Mouse (Mus musculus): ENCODE data around the gene Rbm25. TPM values are rescaled to one million over a fixed set of nuclear protein-coding genes. Genes with fewer than 3 reads are reported as not detected.
A peak's percentile ranks its signal among the peaks of the same experiment; 100 is the strongest.
"Not testable (repeated sequence)": the region's sequence is repeated elsewhere in the genome, so short reads cannot be mapped to it uniquely, and the experiment has no call there.

The Rbm25 gene
- 304 and 305 TPM in 2 replicates for polyA plus RNA-seq (2016; fragmentation: Nextera tagmentation; extraction: Ambion mirVana)

GRCm38 (mm10) chr12:83630936-83631335 is at the start of gene Rbm25:
TSS of gene Rbm25 (plus strand) at chr12:83631236.
- H3K36me3 ChIP-seq; H3K27me3 ChIP-seq; H3K9me3 ChIP-seq; H3K4me1 ChIP-seq; ATAC-seq (ENCODE audit: insufficient number of reproducible peaks, insufficient read depth, low FRiP score, low TSS enrichment): not testable (repeated sequence)
- peak within 1 kb of the TSS; percentile 93 for H3K27ac ChIP-seq
- WGBS = no CpG with 5 or more reads among the region's 5 CpGs
- H3K4me2 ChIP-seq (replicated peaks) = peak within 1 kb of the TSS; percentile 62
- peak within 1 kb of the TSS; percentile 98 for H3K9ac ChIP-seq
- peak within 1 kb of the TSS; percentile 92 for H3K4me3 ChIP-seq

GRCm38 (mm10) chr12:83582106-83582505 is 48.9 kb upstream of the Rbm25 start:
- no peak overlapping the region for H3K4me2 ChIP-seq (replicated peaks)
- no peak overlapping the region for H3K9ac ChIP-seq
- no peaks in the 10 kb centered on the region for H3K27me3 ChIP-seq
- H3K36me3 ChIP-seq = peaks cover 33% of the 10 kb centered on the region
- H3K27ac ChIP-seq = no peak overlapping the region
- H3K4me3 ChIP-seq = no peak overlapping the region
- H3K4me1 ChIP-seq = no peaks in the 10 kb centered on the region
- 59% methylated on average over 4 of the region's 4 CpGs for WGBS
- ATAC-seq (ENCODE audit: insufficient number of reproducible peaks, insufficient read depth, low FRiP score, low TSS enrichment) = no peak
- no peaks in the 10 kb centered on the region for H3K9me3 ChIP-seq

- Histone ChIP-seq H3K9ac (no peak overlapping the region), H3K36me3 (peaks cover 34% of the 10 kb centered on the region), H3K27ac (no peak overlapping the region), H3K27me3 (no peaks in the 10 kb centered on the region), H3K9me3 (no peaks in the 10 kb centered on the region), H3K4me1 (no peaks in the 10 kb centered on the region), H3K4me3 (no peak overlapping the region), H3K4me2 (replicated peaks) (no peak overlapping the region)
- no peak for ATAC-seq (ENCODE audit: insufficient number of reproducible peaks, insufficient read depth, low FRiP score, low TSS enrichment)
- 61% methylated on average over 4 of the region's 4 CpGs for WGBS
Measured at GRCm38 (mm10) chr12:83582747-83583146, 48.3 kb upstream of the Rbm25 start.

- Histone ChIP-seq H3K4me2 (replicated peaks) (no peak overlapping the region), H3K36me3 (peaks cover 62% of the 10 kb centered on the region), H3K4me3 (no peak overlapping the region), H3K27ac (no peak overlapping the region), H3K4me1 (no peaks in the 10 kb centered on the region), H3K9me3 (no peaks in the 10 kb centered on the region), H3K9ac (no peak overlapping the region), H3K27me3 (no peaks in the 10 kb centered on the region)
- WGBS = 95% methylated on average over 5 of the region's 5 CpGs
- no peak for ATAC-seq (ENCODE audit: insufficient number of reproducible peaks, insufficient read depth, low FRiP score, low TSS enrichment)
Measured at GRCm38 (mm10) chr12:83586628-83587027, 44.4 kb upstream of the Rbm25 start.

- H3K4me2 ChIP-seq (replicated peaks) = no peak overlapping the region
- 93% methylated on average over 8 of the region's 8 CpGs for WGBS
- H3K4me3 ChIP-seq = no peak overlapping the region
- no peak for ATAC-seq (ENCODE audit: insufficient number of reproducible peaks, insufficient read depth, low FRiP score, low TSS enrichment)
- no peak overlapping the region for H3K9ac ChIP-seq
- no peak overlapping the region for H3K27ac ChIP-seq
- 0 out of 2 replicates have a peak, but pooled peaks cover 16% of the 10 kb centered on the region for H3K4me1 ChIP-seq
- H3K36me3 ChIP-seq = peaks cover 57% of the 10 kb centered on the region
- H3K9me3 ChIP-seq = no peaks in the 10 kb centered on the region
- H3K27me3 ChIP-seq = no peaks in the 10 kb centered on the region
Measured at GRCm38 (mm10) chr12:83591754-83592501, 39.1 kb upstream of the Rbm25 start.

GRCm38 (mm10) chr12:83594454-83595040 is 36.5 kb upstream of the Rbm25 start:
- no peak for ATAC-seq (ENCODE audit: insufficient number of reproducible peaks, insufficient read depth, low FRiP score, low TSS enrichment)
- WGBS = 86% methylated on average over 9 of the region's 9 CpGs
- Histone ChIP-seq H3K27me3 (no peaks in the 10 kb centered on the region), H3K4me2 (replicated peaks) (no peak overlapping the region), H3K27ac (no peak overlapping the region), H3K4me3 (no peak overlapping the region), H3K4me1 (0 out of 2 replicates have a peak, but pooled peaks cover 16% of the 10 kb centered on the region), H3K9ac (0 out of 2 replicates have a peak overlapping the region, but pooled peaks have one; percentile 1), H3K36me3 (peaks cover 42% of the 10 kb centered on the region), H3K9me3 (no peaks in the 10 kb centered on the region)

GRCm38 (mm10) chr12:83596191-83596954 is 34.7 kb upstream of the Rbm25 start:
- Histone ChIP-seq H3K9ac (peak overlapping the region; percentile 97), H3K4me1 (0 out of 2 replicates have a peak, but pooled peaks cover 16% of the 10 kb centered on the region), H3K4me2 (replicated peaks) (peak overlapping the region; percentile 61), H3K27ac (peak overlapping the region; percentile 90), H3K36me3 (peaks cover 30% of the 10 kb centered on the region), H3K9me3 (no peaks in the 10 kb centered on the region), H3K4me3 (peak overlapping the region; percentile 97), H3K27me3 (no peaks in the 10 kb centered on the region)
- WGBS = 3% methylated on average over 20 of the region's 20 CpGs
- peak; percentile 23 for ATAC-seq (ENCODE audit: insufficient number of reproducible peaks, insufficient read depth, low FRiP score, low TSS enrichment)

GRCm38 (mm10) chr12:83597025-83597501 is 34.0 kb upstream of the Rbm25 start, which contains the start of gene Zfyve1:
TSS of gene Zfyve1 (minus strand) at chr12:83597222.
- Histone ChIP-seq H3K9ac (peak within 1 kb of the TSS; percentile 97), H3K36me3 (peaks cover 23% of the 10 kb centered on the region), H3K9me3 (no peaks in the 10 kb centered on the region), H3K4me1 (0 out of 2 replicates have a peak, but pooled peaks cover 16% of the 10 kb centered on the region), H3K27me3 (no peaks in the 10 kb centered on the region), H3K4me2 (replicated peaks) (peak within 1 kb of the TSS; percentile 61), H3K4me3 (peak within 1 kb of the TSS; percentile 97), H3K27ac (peak within 1 kb of the TSS; percentile 90)
- WGBS = under 1% methylated on average over 28 of the region's 28 CpGs
- ATAC-seq (ENCODE audit: insufficient number of reproducible peaks, insufficient read depth, low FRiP score, low TSS enrichment) = peak; percentile 98

GRCm38 (mm10) chr12:83597881-83598280 is 33.2 kb upstream of the Rbm25 start:
- H3K4me3 ChIP-seq = no peak overlapping the region
- H3K36me3 ChIP-seq = peaks cover 17% of the 10 kb centered on the region
- H3K4me2 ChIP-seq (replicated peaks) = no peak overlapping the region
- ATAC-seq (ENCODE audit: insufficient number of reproducible peaks, insufficient read depth, low FRiP score, low TSS enrichment) = no peak
- H3K9me3 ChIP-seq = no peaks in the 10 kb centered on the region
- H3K4me1 ChIP-seq = 0 out of 2 replicates have a peak, but pooled peaks cover 16% of the 10 kb centered on the region
- no peak overlapping the region for H3K27ac ChIP-seq
- no peak overlapping the region for H3K9ac ChIP-seq
- WGBS = 82% methylated on average over 2 of the region's 2 CpGs
- H3K27me3 ChIP-seq = no peaks in the 10 kb centered on the region

GRCm38 (mm10) chr12:83602285-83602684 is 28.8 kb upstream of the Rbm25 start:
- H3K4me2 ChIP-seq (replicated peaks) = no peak overlapping the region
- no peak for ATAC-seq (ENCODE audit: insufficient number of reproducible peaks, insufficient read depth, low FRiP score, low TSS enrichment)
- no peak overlapping the region for H3K9ac ChIP-seq
- 82% methylated on average over 5 of the region's 5 CpGs for WGBS
- no peaks in the 10 kb centered on the region for H3K36me3 ChIP-seq
- no peaks in the 10 kb centered on the region for H3K27me3 ChIP-seq
- H3K9me3 ChIP-seq = no peaks in the 10 kb centered on the region
- no peak overlapping the region for H3K27ac ChIP-seq
- no peaks in the 10 kb centered on the region for H3K4me1 ChIP-seq
- no peak overlapping the region for H3K4me3 ChIP-seq

GRCm38 (mm10) chr12:83606411-83606810 is 24.6 kb upstream of the Rbm25 start:
- not testable (repeated sequence) for H3K36me3 ChIP-seq; H3K4me3 ChIP-seq; H3K4me1 ChIP-seq; H3K9ac ChIP-seq; H3K9me3 ChIP-seq; H3K4me2 ChIP-seq (replicated peaks); ATAC-seq (ENCODE audit: insufficient number of reproducible peaks, insufficient read depth, low FRiP score, low TSS enrichment); H3K27me3 ChIP-seq; H3K27ac ChIP-seq
- 90% methylated on average over 2 of the region's 2 CpGs for WGBS

Measured in embryonic facial prominence, embryonic 12.5 days (tissue).